Mouse (Mus musculus) midbrain, postnatal 0 days (tissue): ENCODE measurements around the gene Pmepa1. TPM values are rescaled to one million over a fixed set of nuclear protein-coding genes. Genes with fewer than 3 reads are reported as not detected.

Source experiments
- ATAC-seq: fragments of 200-750 bp; cut with Nextera tagmentation; 2 replicates; pipeline ENCODE4 v1.8.0; 2017; ENCODE audit warnings: moderate number of reproducible peaks, mild to moderate bottlenecking, moderate TSS enrichment, moderate library complexity; ENCODE audit not compliant: low FRiP score
- DNase-seq: peaks from one replicate; pipeline ENCODE4 v3.0.0-alpha.2; 2015; ENCODE audit warnings: low spot score
- H3K27ac ChIP-seq: fragments of 300-500 bp; sonication (generic); 2 replicates; pipeline ENCODE4 v1.5.1; 2014; ENCODE audit warnings: low read depth, mild to moderate bottlenecking, low read length, mixed read lengths
- H3K27me3 ChIP-seq: fragments of 300-500 bp; sonication (generic); 2 replicates; pipeline ENCODE4 v1.6.1; 2014; ENCODE audit warnings: low read length, control low read depth, mixed read lengths; ENCODE audit not compliant: insufficient read depth
- H3K36me3 ChIP-seq: fragments of 300-500 bp; sonication (generic); 2 replicates; pipeline ENCODE4 v1.6.1; 2014; ENCODE audit warnings: low read length, control low read depth, mixed read lengths; ENCODE audit not compliant: insufficient read depth
- H3K4me1 ChIP-seq: fragments of 300-500 bp; sonication (generic); 2 replicates; pipeline ENCODE4 v1.6.1; 2014; ENCODE audit warnings: mild to moderate bottlenecking, control low read depth, antibody characterized with exemption, low read length, mixed read lengths; ENCODE audit not compliant: insufficient read depth
- H3K4me2 ChIP-seq: fragments of 300-500 bp; sonication (generic); 2 replicates; pipeline ENCODE4 v1.6.1; 2014; ENCODE audit warnings: low read depth, mild to moderate bottlenecking, low read length, mixed read lengths; ENCODE audit not compliant: poor library complexity, severe bottlenecking
- H3K4me3 ChIP-seq: fragments of 300-500 bp; sonication (generic); 2 replicates; pipeline ENCODE4 v1.5.1; 2014; ENCODE audit warnings: low read depth, mild to moderate bottlenecking, low read length, moderate library complexity
- H3K9ac ChIP-seq: fragments of 300-500 bp; sonication (generic); replicated peaks from 2 replicates; pipeline ENCODE4 v1.6.1; 2014; ENCODE audit warnings: mild to moderate bottlenecking, low read length, moderate library complexity, mixed read lengths; ENCODE audit not compliant: poor library complexity, severe bottlenecking
- H3K9me3 ChIP-seq: fragments of 300-500 bp; sonication (generic); 2 replicates; pipeline ENCODE4 v1.6.1; 2016; ENCODE audit warnings: low read length, control low read depth
- CTCF ChIP-seq: IDR thresholded peaks from 2 replicates; pipeline ENCODE4 v1.5.1; 2016; ENCODE audit warnings: antibody characterized with exemption, mild to moderate bottlenecking
- WGBS: fragments of 180-500 bp; shearing (Covaris S2); extraction: QIAGEN DNeasy Blood & Tissue Kit; methylation state at CpG from one replicate; pipeline ENCODE4 v1.1.7; 2014; 5-methylcytosine and 5-hydroxymethylcytosine counted together
- polyA plus RNA-seq: library from polyadenylated mRNA; unstranded; fragments of >200 nt; fragmentation: Nextera tagmentation; extraction: Ambion mirVana; gene quantifications from 2 replicates; pipeline ENCODE4 v1.2.1, GENCODE M21; 2015
- total RNA-seq: library from RNA; depleted of rRNA; stranded (reverse); fragments of >200 nt; gene quantifications from 2 replicates; pipeline ENCODE4 v1.2.3, GENCODE M21; 2014

Pmepa1 gene
- total and polyA plus RNA-seq, 2 experiments from 2014 or later, result 2.3 to 12.8 TPM

GRCm38 (mm10) chr2:173216840-173217239 lies 59.5 kb downstream of the Pmepa1 start:
- Histone ChIP-seq H3K9me3 (peaks cover 2% of the 10 kb centered on the region; the same call in 1 of the 2 replicates), H3K27me3 (no peaks in the 10 kb centered on the region), H3K4me3 (no peak overlapping the region), H3K9ac (no peak overlapping the region), H3K36me3 (no peaks in the 10 kb centered on the region), H3K4me2 (no peak overlapping the region), H3K27ac (no peak overlapping the region), H3K4me1 (no peaks in the 10 kb centered on the region)
- ATAC-seq (no peak), DNase-seq (no peak)
- no peak for TF ChIP-seq CTCF
- 90% methylated on average over 7 of the region's 7 CpGs for WGBS

- Histone ChIP-seq H3K4me1 (no peaks in the 10 kb centered on the region), H3K9me3 (peaks cover 2% of the 10 kb centered on the region; the same call in 1 of the 2 replicates), H3K4me2 (no peak overlapping the region), H3K27me3 (no peaks in the 10 kb centered on the region), H3K27ac (no peak overlapping the region), H3K4me3 (no peak overlapping the region), H3K9ac (no peak overlapping the region), H3K36me3 (no peaks in the 10 kb centered on the region)
- WGBS, result 66% methylated on average over 4 of the region's 4 CpGs
- ATAC-seq (no peak), DNase-seq (no peak)
- no peak for TF ChIP-seq CTCF
These were observed 64.1 kb downstream of the Pmepa1 start for GRCm38 (mm10) chr2:173212227-173212626.

GRCm38 (mm10) chr2:173209091-173209815 lies 67.1 kb downstream of the Pmepa1 start:
- H3K27me3 ChIP-seq, result no peaks in the 10 kb centered on the region
- H3K36me3 ChIP-seq, result no peaks in the 10 kb centered on the region
- no peak overlapping the region for H3K4me2 ChIP-seq
- ATAC-seq (no peak), DNase-seq (no peak)
- TF ChIP-seq CTCF, result no peak
- no peaks in the 10 kb centered on the region for H3K4me1 ChIP-seq
- no peak overlapping the region for H3K4me3 ChIP-seq
- no peak overlapping the region for H3K27ac ChIP-seq
- no peaks in the 10 kb centered on the region; the same call in 1 of the 2 replicates for H3K9me3 ChIP-seq
- 96% methylated on average over 7 of the region's 7 CpGs for WGBS
- H3K9ac ChIP-seq, result no peak overlapping the region

- no peak overlapping the region for H3K4me3 ChIP-seq
- no peaks in the 10 kb centered on the region for H3K36me3 ChIP-seq
- WGBS, result 93% methylated on average over 3 of the region's 3 CpGs
- H3K9me3 ChIP-seq, result no peaks in the 10 kb centered on the region
- DNase-seq, result no peak
- H3K4me2 ChIP-seq, result no peak overlapping the region
- ATAC-seq, result no peak
- no peaks in the 10 kb centered on the region for H3K27me3 ChIP-seq
- no peak for TF ChIP-seq CTCF
- H3K9ac ChIP-seq, result no peak overlapping the region
- no peak overlapping the region for H3K27ac ChIP-seq
- no peaks in the 10 kb centered on the region for H3K4me1 ChIP-seq
These were observed 69.3 kb downstream of the Pmepa1 start for GRCm38 (mm10) chr2:173207051-173207450.

- H3K9me3 ChIP-seq, result no peaks in the 10 kb centered on the region
- no peak overlapping the region for H3K27ac ChIP-seq
- WGBS, result 92% methylated on average over 14 of the region's 14 CpGs
- no peaks in the 10 kb centered on the region for H3K4me1 ChIP-seq
- H3K27me3 ChIP-seq, result no peaks in the 10 kb centered on the region
- no peak overlapping the region for H3K4me2 ChIP-seq
- ATAC-seq (no peak), DNase-seq (no peak)
- no peaks in the 10 kb centered on the region for H3K36me3 ChIP-seq
- H3K9ac ChIP-seq, result no peak overlapping the region
- no peak overlapping the region for H3K4me3 ChIP-seq
- TF ChIP-seq CTCF, result no peak
These were observed 70.7 kb downstream of the Pmepa1 start for GRCm38 (mm10) chr2:173205563-173206099.

- ATAC-seq (no peak), DNase-seq (no peak)
- Histone ChIP-seq H3K27ac (no peak overlapping the region), H3K27me3 (no peaks in the 10 kb centered on the region), H3K9ac (no peak overlapping the region), H3K4me3 (no peak overlapping the region), H3K4me1 (no peaks in the 10 kb centered on the region), H3K36me3 (no peaks in the 10 kb centered on the region), H3K9me3 (no peaks in the 10 kb centered on the region), H3K4me2 (no peak overlapping the region)
- 79% methylated on average over 4 of the region's 4 CpGs for WGBS
- TF ChIP-seq CTCF, result no peak
These were observed 71.7 kb downstream of the Pmepa1 start for GRCm38 (mm10) chr2:173204671-173205070.
